Mouse (Mus musculus) limb, embryonic 11.5 days (tissue): Measurements from ENCODE around the gene Sqor. TPM values are rescaled to one million over a fixed set of nuclear protein-coding genes. Genes with fewer than 3 reads are reported as not detected.

Experiments
- ATAC-seq: fragments of 200-750 bp; cut with Nextera tagmentation; 2 replicates; pipeline ENCODE4 v1.8.0; 2017; ENCODE audit warnings: low read depth; ENCODE audit not compliant: insufficient number of reproducible peaks, low FRiP score, low TSS enrichment
- DNase-seq: peaks from one replicate; pipeline ENCODE4 v3.0.0-alpha.2; 2015; ENCODE audit warnings: low spot score
- H3K27ac ChIP-seq: fragments of 300-500 bp; sonication (generic); replicated peaks from 2 replicates; pipeline ENCODE4 v1.5.1; 2014; ENCODE audit warnings: low read depth, mild to moderate bottlenecking, low read length
- H3K27me3 ChIP-seq: fragments of 300-500 bp; sonication (generic); 2 replicates; pipeline ENCODE4 v1.6.1; 2014; ENCODE audit warnings: mild to moderate bottlenecking, low read length, mixed read lengths; ENCODE audit not compliant: control insufficient read depth, insufficient read depth
- H3K36me3 ChIP-seq: fragments of 300-500 bp; sonication (generic); 2 replicates; pipeline ENCODE4 v1.6.1; 2014; ENCODE audit warnings: mild to moderate bottlenecking, low read length, moderate library complexity, mixed read lengths; ENCODE audit not compliant: control insufficient read depth, insufficient read depth
- H3K4me1 ChIP-seq: fragments of 300-500 bp; sonication (generic); 2 replicates; pipeline ENCODE4 v1.6.1; 2014; ENCODE audit warnings: low read length, mixed read lengths; ENCODE audit not compliant: control insufficient read depth, insufficient read depth
- H3K4me2 ChIP-seq: fragments of 300-500 bp; sonication (generic); 2 replicates; pipeline ENCODE4 v1.6.1; 2014; ENCODE audit warnings: low read depth, mild to moderate bottlenecking, moderate library complexity; ENCODE audit not compliant: severe bottlenecking
- H3K4me3 ChIP-seq: fragments of 300-500 bp; sonication (generic); 2 replicates; pipeline ENCODE4 v1.5.1; 2014; ENCODE audit warnings: low read depth, low read length
- H3K9ac ChIP-seq: fragments of 300-500 bp; sonication (generic); 2 replicates; pipeline ENCODE4 v1.6.1; 2014; ENCODE audit warnings: mild to moderate bottlenecking, low read length
- H3K9me3 ChIP-seq: fragments of 300-500 bp; sonication (generic); 2 replicates; pipeline ENCODE4 v1.6.1; 2016; ENCODE audit warnings: low read length; ENCODE audit not compliant: control insufficient read depth
- WGBS: fragments of 180-500 bp; shearing (Covaris S2); extraction: QIAGEN DNeasy Blood & Tissue Kit; methylation state at CpG from one replicate; pipeline ENCODE4 v1.1.7; 2014; 5-methylcytosine and 5-hydroxymethylcytosine counted together
- polyA plus RNA-seq: library from polyadenylated mRNA; unstranded; fragments of >200 nt; fragmentation: Nextera tagmentation; extraction: Ambion mirVana; gene quantifications from 2 replicates; pipeline ENCODE4 v1.2.1, GENCODE M21; 2014

Gene Sqor
- 3.2 and 4.7 TPM in 2 replicates for polyA plus RNA-seq

- no peaks in the 10 kb centered on the region for H3K9me3 ChIP-seq
- peak within 1 kb of the TSS; percentile 53; the same call in 1 of the 2 replicates for H3K9ac ChIP-seq
- no peaks in the 10 kb centered on the region for H3K36me3 ChIP-seq
- peak within 1 kb of the TSS; percentile 42 for H3K4me3 ChIP-seq
- no peaks in the 10 kb centered on the region for H3K4me1 ChIP-seq
- ATAC-seq (peak; percentile 84), DNase-seq (peak; percentile 64)
- no peaks in the 10 kb centered on the region for H3K27me3 ChIP-seq
- no peak within 1 kb of the TSS for H3K27ac ChIP-seq
- peak within 1 kb of the TSS; percentile 77 for H3K4me2 ChIP-seq
- WGBS: 2% methylated on average over 40 of the region's 46 CpGs
Measured at GRCm38 (mm10) chr2:122765071-122765793, at the start of gene Sqor. Gene Sqor, plus strand, starts transcription at chr2:122765237.

GRCm38 (mm10) chr2:122716301-122716842, 48.7 kb upstream of the Sqor start:
- H3K9me3 ChIP-seq: no peaks in the 10 kb centered on the region
- no peaks in the 10 kb centered on the region for H3K27me3 ChIP-seq
- DNase-seq (no peak), ATAC-seq (no peak)
- no peak overlapping the region for H3K4me3 ChIP-seq
- WGBS: 84% methylated on average over 3 of the region's 3 CpGs
- H3K36me3 ChIP-seq: no peaks in the 10 kb centered on the region
- H3K4me1 ChIP-seq: no peaks in the 10 kb centered on the region
- no peak overlapping the region for H3K4me2 ChIP-seq
- H3K27ac ChIP-seq: no peak overlapping the region
- no peak overlapping the region for H3K9ac ChIP-seq

GRCm38 (mm10) chr2:122719232-122719631, 45.8 kb upstream of the Sqor start:
- no peak overlapping the region for H3K9ac ChIP-seq
- no peaks in the 10 kb centered on the region for H3K36me3 ChIP-seq
- no peaks in the 10 kb centered on the region for H3K4me1 ChIP-seq
- H3K9me3 ChIP-seq: no peaks in the 10 kb centered on the region
- no peak overlapping the region for H3K27ac ChIP-seq
- no peak for ATAC-seq
- H3K27me3 ChIP-seq: no peaks in the 10 kb centered on the region
- no peak for DNase-seq
- WGBS: 75% methylated on average over 1 of the region's 1 CpGs
- no peak overlapping the region for H3K4me3 ChIP-seq
- H3K4me2 ChIP-seq: no peak overlapping the region

- no peak overlapping the region for H3K9ac ChIP-seq
- no peak overlapping the region for H3K27ac ChIP-seq
- no peak overlapping the region for H3K4me3 ChIP-seq
- no peaks in the 10 kb centered on the region for H3K36me3 ChIP-seq
- H3K4me2 ChIP-seq: no peak overlapping the region
- no peak for DNase-seq
- ATAC-seq: no peak
- H3K4me1 ChIP-seq: no peaks in the 10 kb centered on the region
- H3K9me3 ChIP-seq: no peaks in the 10 kb centered on the region
- 72% methylated on average over 3 of the region's 3 CpGs for WGBS
- no peaks in the 10 kb centered on the region for H3K27me3 ChIP-seq
Measured at GRCm38 (mm10) chr2:122720564-122720963, 44.5 kb upstream of the Sqor start.

- peak; percentile 47 for DNase-seq
Measured at GRCm38 (mm10) chr2:122725604-122726003, 39.4 kb upstream of the Sqor start.

GRCm38 (mm10) chr2:122731456-122731855, 33.6 kb upstream of the Sqor start:
- Histone ChIP-seq H3K4me3 (no peak overlapping the region), H3K4me2 (no peak overlapping the region), H3K4me1 (no peaks in the 10 kb centered on the region), H3K36me3 (no peaks in the 10 kb centered on the region), H3K9ac (no peak overlapping the region), H3K27me3 (no peaks in the 10 kb centered on the region), H3K9me3 (no peaks in the 10 kb centered on the region), H3K27ac (no peak overlapping the region)
- no peak for DNase-seq
- WGBS: 89% methylated on average over 2 of the region's 2 CpGs
- no peak for ATAC-seq

More at GRCm38 (mm10) chr2:122725604-122726003, 39.4 kb upstream of the Sqor start:
- no peak overlapping the region for H3K9ac ChIP-seq
- no peaks in the 10 kb centered on the region for H3K9me3 ChIP-seq
- 58% methylated on average over 10 of the region's 10 CpGs for WGBS
- H3K4me2 ChIP-seq: no peak overlapping the region
- ATAC-seq: no peak
- H3K27ac ChIP-seq: no peak overlapping the region
- no peaks in the 10 kb centered on the region for H3K4me1 ChIP-seq
- no peaks in the 10 kb centered on the region for H3K27me3 ChIP-seq
- no peak overlapping the region for H3K4me3 ChIP-seq
- H3K36me3 ChIP-seq: no peaks in the 10 kb centered on the region

GRCm38 (mm10) chr2:122737894-122738830, 26.9 kb upstream of the Sqor start, which contains the start of gene Bloc1s6:
Gene Bloc1s6, plus strand, starts transcription at chr2:122738503.
- ATAC-seq (peak; percentile 92), DNase-seq (peak; percentile 93)
- no peaks in the 10 kb centered on the region for H3K36me3 ChIP-seq
- peak within 1 kb of the TSS; percentile 71 for H3K4me2 ChIP-seq
- peak within 1 kb of the TSS; percentile 79 for H3K27ac ChIP-seq
- no peaks in the 10 kb centered on the region for H3K9me3 ChIP-seq
- 1% methylated on average over 45 of the region's 59 CpGs for WGBS
- H3K27me3 ChIP-seq: no peaks in the 10 kb centered on the region
- no peaks in the 10 kb centered on the region; the same call in 1 of the 2 replicates for H3K4me1 ChIP-seq
- peak within 1 kb of the TSS; percentile 81 for H3K9ac ChIP-seq
- peak within 1 kb of the TSS; percentile 85 for H3K4me3 ChIP-seq

GRCm38 (mm10) chr2:122739023-122739422, 26.0 kb upstream of the Sqor start:
- H3K36me3 ChIP-seq: no peaks in the 10 kb centered on the region
- no peak overlapping the region for H3K27ac ChIP-seq
- H3K4me2 ChIP-seq: peak overlapping the region; percentile 71
- H3K4me3 ChIP-seq: peak overlapping the region; percentile 85
- H3K9me3 ChIP-seq: no peaks in the 10 kb centered on the region
- 26% methylated on average over 7 of the region's 7 CpGs for whole genome bisulfite sequencing
- no peaks in the 10 kb centered on the region for H3K27me3 ChIP-seq
- H3K9ac ChIP-seq: peak overlapping the region; percentile 81
- no peak for ATAC-seq
- no peaks in the 10 kb centered on the region; the same call in 1 of the 2 replicates for H3K4me1 ChIP-seq
- no peak for DNase-seq
